In the genomic region with DNA sequence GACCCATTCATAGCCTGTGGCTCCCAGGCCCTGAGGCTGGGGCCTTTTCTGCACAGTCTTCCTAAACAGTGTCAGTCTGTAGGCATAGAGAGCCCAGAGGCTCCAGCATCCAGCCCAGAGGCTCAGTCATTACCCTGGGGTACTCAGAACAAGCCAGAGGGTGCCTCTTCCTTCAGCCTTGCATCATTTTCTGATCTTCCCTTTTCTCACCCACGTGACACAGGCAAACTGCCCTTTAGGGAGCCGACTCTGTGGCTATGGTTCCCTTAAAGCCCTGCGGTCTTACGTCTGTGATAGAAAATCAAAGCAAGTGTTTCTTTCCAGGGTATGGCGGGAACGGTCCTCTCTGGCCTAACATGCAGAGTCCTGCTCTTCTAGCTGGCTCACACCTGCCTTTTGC, we compare ENCODE assay signal across 28 mouse cellular contexts. TPM values are rescaled to one million over a fixed set of nuclear protein-coding genes. Genes with fewer than 3 reads are reported as not detected.
DNase-seq lines count a peak whose midpoint lies in the region; ATAC-seq and TF ChIP-seq lines count a peak whose summit lies in the region.
"Had no signal": no experiment of that assay in that cellular context is flagged by ENCODE, and none has a peak within 500 bp of the region (broad histone marks: within the 10 kb centered on the region; RNA-seq: fewer than 3 reads in every experiment).

No protein-coding gene starts in this region.

- H3K36me3 ChIP-seq in heart, embryonic 15.5 days: no peaks in the 10 kb centered on the region
- no peaks in the 10 kb centered on the region for H3K36me3 ChIP-seq in heart, embryonic 10.5 days
- H3K36me3 ChIP-seq in lung, postnatal 0 days (ENCODE audit: insufficient read depth, low read length): no peaks in the 10 kb centered on the region
- H3K36me3 ChIP-seq: embryonic facial prominence, embryonic 12.5 days; forebrain, embryonic 10.5 days; forebrain, embryonic 15.5 days; hindbrain, embryonic 12.5 days; limb, embryonic 12.5 days; midbrain, embryonic 13.5 days; neural tube, embryonic 15.5 days; stomach, embryonic 15.5 days had no signal

- 71% methylated on average over 6 of the region's 6 CpGs for WGBS in heart, embryonic 15.5 days
- 69% methylated on average over 6 of the region's 6 CpGs for WGBS in heart, embryonic 10.5 days
- 41% methylated on average over 6 of the region's 6 CpGs for WGBS in lung, postnatal 0 days

- H3K27ac ChIP-seq in heart, embryonic 15.5 days: peak overlapping the region; percentile 7; the same call in 1 of the 2 replicates
- H3K27ac ChIP-seq in heart, embryonic 10.5 days: no peak overlapping the region
- H3K27ac ChIP-seq in lung, postnatal 0 days (ENCODE audit: low read length): peak overlapping the region; percentile 85
- peak overlapping the region; percentile 54 for H3K27ac ChIP-seq in brown adipose tissue, adult 24 weeks (replicated peaks; ENCODE audit: low read depth, low read length)
- H3K27ac ChIP-seq: embryonic facial prominence, embryonic 12.5 days; forebrain, embryonic 15.5 days; heart, adult 2 months; hindbrain, embryonic 12.5 days; kidney, postnatal 0 days; limb, embryonic 12.5 days; midbrain, embryonic 13.5 days; neural tube, embryonic 15.5 days had no signal

- no peak overlapping the region for H3K4me2 ChIP-seq in heart, embryonic 15.5 days
- no peak overlapping the region for H3K4me2 ChIP-seq in lung, postnatal 0 days (replicated peaks; ENCODE audit: low read depth, low read length)
- H3K4me2 ChIP-seq: embryonic facial prominence, embryonic 12.5 days; forebrain, embryonic 15.5 days; hindbrain, embryonic 12.5 days; limb, embryonic 12.5 days; liver, embryonic 11.5 days; midbrain, embryonic 13.5 days; neural tube, embryonic 15.5 days; stomach, embryonic 15.5 days had no signal

- no peak for ATAC-seq in heart, embryonic 15.5 days (replicated peaks; ENCODE audit: insufficient number of reproducible peaks, insufficient read depth, low FRiP score, low read depth)
- ATAC-seq in lung, postnatal 0 days: no peak
- ATAC-seq: CD4-positive, CD25-positive, alpha-beta regulatory T cell, adult 4 months; forebrain, embryonic 15.5 days; midbrain, embryonic 13.5 days had no signal

- TF ChIP-seq CTCF in lung, postnatal 0 days (IDR thresholded peaks at IDR 0.05): no peak

- no peaks in the 10 kb centered on the region for H3K9me3 ChIP-seq in heart, embryonic 15.5 days (replicated peaks)
- no peaks in the 10 kb centered on the region for H3K9me3 ChIP-seq in heart, embryonic 10.5 days
- H3K9me3 ChIP-seq in lung, postnatal 0 days (ENCODE audit: low read length): no peaks in the 10 kb centered on the region
- H3K9me3 ChIP-seq: embryonic facial prominence, embryonic 12.5 days; forebrain, embryonic 10.5 days; forebrain, embryonic 15.5 days; hindbrain, embryonic 12.5 days; limb, embryonic 12.5 days; midbrain, embryonic 13.5 days; neural tube, embryonic 15.5 days; stomach, embryonic 15.5 days had no signal

- no peak overlapping the region for H3K4me3 ChIP-seq in heart, embryonic 15.5 days
- H3K4me3 ChIP-seq in heart, embryonic 10.5 days: no peak overlapping the region
- H3K4me3 ChIP-seq in lung, postnatal 0 days (ENCODE audit: low read depth, low read length): no peak overlapping the region
- H3K4me3 ChIP-seq in brown adipose tissue, adult 24 weeks (ENCODE audit: insufficient read depth, low read depth, low read length): no peak overlapping the region
- H3K4me3 ChIP-seq: embryonic facial prominence, embryonic 12.5 days; forebrain, embryonic 10.5 days; forebrain, embryonic 15.5 days; heart, adult 2 months; hindbrain, embryonic 12.5 days; limb, embryonic 12.5 days; midbrain, embryonic 13.5 days; neural tube, embryonic 15.5 days; stomach, embryonic 15.5 days had no signal

- no peak for TF ChIP-seq EP300 in lung, postnatal 0 days (IDR thresholded peaks at IDR 0.05)

- no peak overlapping the region for H3K9ac ChIP-seq in heart, embryonic 15.5 days
- H3K9ac ChIP-seq in lung, postnatal 0 days (replicated peaks; ENCODE audit: low read depth): no peak overlapping the region
- H3K9ac ChIP-seq: embryonic facial prominence, embryonic 12.5 days; forebrain, embryonic 15.5 days; hindbrain, embryonic 12.5 days; limb, embryonic 12.5 days; liver, postnatal 0 days; midbrain, embryonic 13.5 days; neural tube, embryonic 15.5 days; stomach, embryonic 15.5 days had no signal

- H3K27me3 ChIP-seq in heart, embryonic 15.5 days: peaks cover 34% of the 10 kb centered on the region
- peaks cover 76% of the 10 kb centered on the region for H3K27me3 ChIP-seq in heart, embryonic 10.5 days (ENCODE audit: insufficient read depth, poor library complexity, severe bottlenecking)
- no peaks in the 10 kb centered on the region for H3K27me3 ChIP-seq in lung, postnatal 0 days (replicated peaks; ENCODE audit: insufficient read depth, low read length)
- H3K27me3 ChIP-seq: forebrain, embryonic 15.5 days had no signal

- DNase-seq in heart, embryonic 10.5 days (ENCODE audit: low spot score): no peak
- peak; percentile 41 for DNase-seq in lung, postnatal 0 days (ENCODE audit: low spot score)
- no peak for DNase-seq in lung, postnatal 36 days
- DNase-seq in monocyte, adult 2 months (ENCODE audit: low read depth in 1 of 2, low spot score in 2 of 2): peak; percentile 10 to 21
- DNase-seq in kidney, postnatal 14 days: no peak
- no peak for DNase-seq in adrenal gland, adult 8-10 months
- DNase-seq: cerebellum, adult 8-10 months; cerebellum, postnatal 25 days; gastrocnemius, postnatal 36 days; heart, postnatal 36 days; liver, postnatal 0 days; right cerebral cortex, postnatal 25 days; thymus, adult 18-20 months; thymus, postnatal 4 days had no signal

- peaks cover 13% of the 10 kb centered on the region for H3K4me1 ChIP-seq in heart, embryonic 15.5 days (replicated peaks)
- H3K4me1 ChIP-seq in heart, embryonic 10.5 days: 0 out of 2 replicates have a peak, but pooled peaks cover 10% of the 10 kb centered on the region
- H3K4me1 ChIP-seq in lung, postnatal 0 days (ENCODE audit: insufficient read depth, low read depth, low read length): peaks cover 28% of the 10 kb centered on the region
- peaks cover 44% of the 10 kb centered on the region for H3K4me1 ChIP-seq in brown adipose tissue, adult 24 weeks (ENCODE audit: control insufficient read depth, insufficient read depth, insufficient read length, low read length)
- H3K4me1 ChIP-seq: midbrain, embryonic 13.5 days had no signal

RNA-seq across cellular contexts. Expression of a gene that starts 57.6 kb away (rescaled TPM):
- 2.6 and 5.3 TPM in 2 replicates for polyA plus RNA-seq in heart, embryonic 15.5 days (2015; fragmentation: Nextera tagmentation; extraction: Ambion mirVana)
- polyA plus RNA-seq in heart, embryonic 10.5 days (2016; fragmentation: Nextera tagmentation; extraction: Ambion mirVana): 2.5 and 7.6 TPM in 2 replicates
- 43.6 and 49.6 TPM in 2 replicates for polyA plus RNA-seq in lung, postnatal 0 days (2015; fragmentation: Nextera tagmentation; extraction: Ambion mirVana)
- polyA plus RNA-seq in brown adipose tissue, adult 24 weeks (2012; ENCODE audit: insufficient read depth, insufficient read length, missing spikeins): 1.2 and 1.5 TPM in 2 replicates
- total RNA-seq in adrenal gland, adult 8-10 months (2022): 10 to 100 TPM; 23.4 to 30.5 (median 24.9) TPM
- polyA plus RNA-seq: CD4-positive, CD25-positive, alpha-beta regulatory T cell, adult 4 months had no signal

Comparison
In these comparisons a context has a peak if more than half of its experiments do, and no peak if none do; other contexts are left out.
1. DNase-seq: peak in lung, postnatal 0 days (single experiment) and monocyte, adult 2 months (2 of 2); none in heart, embryonic 10.5 days (single experiment), lung, postnatal 36 days (single experiment), kidney, postnatal 14 days (single experiment) and adrenal gland, adult 8-10 months (single experiment).